Mouse (Mus musculus): ENCODE data around the gene Pde1b.

Pde1b gene

GRCm38 (mm10) chr15:103549475-103549874 is 46.6 kb downstream of the Pde1b start:
- no peak for DNase-seq (ENCODE audit: low spot score in 2 of 2)

- no peak for DNase-seq (ENCODE audit: low spot score in 2 of 2)
Measured at GRCm38 (mm10) chr15:103551053-103551452, 48.2 kb downstream of the Pde1b start.

- peak in 1 of 2 experiments; percentile 7 for DNase-seq (ENCODE audit: low spot score in 2 of 2)
Measured at GRCm38 (mm10) chr15:103552096-103552690, 49.4 kb downstream of the Pde1b start.

- no peak for DNase-seq (ENCODE audit: low spot score in 2 of 2)
Measured at GRCm38 (mm10) chr15:103564981-103565380, 62.1 kb downstream of the Pde1b start, which contains the start of gene Glycam1. Gene Glycam1, minus strand, starts transcription at chr15:103565081.
